Mouse (Mus musculus): ENCODE results near the gene Hal. TPM values are rescaled to one million over a fixed set of nuclear protein-coding genes. Genes with fewer than 3 reads are reported as not detected.

Gene Hal
- polyA plus RNA-seq, 1 experiment, result 0.18 TPM

- Histone ChIP-seq H3K36me3 (ENCODE audit: control insufficient read depth, insufficient read depth, low read length) (peaks cover 10% of the 10 kb centered on the region), H3K4me1 (ENCODE audit: control insufficient read depth, insufficient read depth, insufficient read length) (no peaks in the 10 kb centered on the region), H3K4me3 (ENCODE audit: extremely low read depth, insufficient read depth, insufficient read length) (no peak overlapping the region), H3K27ac (ENCODE audit: insufficient read depth, low read length) (no peak overlapping the region), H3K27me3 (ENCODE audit: control insufficient read depth, insufficient read depth, low read length) (no peaks in the 10 kb centered on the region)
- 40% methylated on average over 4 of the region's 4 CpGs for WGBS
- no peak for DNase-seq (ENCODE audit: low read depth in 1 of 2, low spot score in 2 of 2)
- TF ChIP-seq POLR2A (IDR thresholded peaks at IDR 0.05; ENCODE audit: low read depth, low read length), result no peak
- TF ChIP-seq CTCF (IDR thresholded peaks at IDR 0.05; ENCODE audit: extremely low read depth, insufficient read depth, insufficient read length, insufficient replicate concordance), result peak; percentile 8; the same call in 1 of the 2 replicates
Measured at GRCm38 (mm10) chr10:93486622-93487021, 1.9 kb upstream of the Hal start.

- H3K36me3 ChIP-seq (ENCODE audit: control insufficient read depth, insufficient read depth, low read length), result no peaks in the 10 kb centered on the region; the same call in 1 of the 2 replicates
- H3K27ac ChIP-seq (ENCODE audit: insufficient read depth, low read length), result no peak overlapping the region
- 91% methylated on average over 6 of the region's 6 CpGs for WGBS
- TF ChIP-seq POLR2A (IDR thresholded peaks at IDR 0.05; ENCODE audit: low read depth, low read length) (no peak), CTCF (IDR thresholded peaks at IDR 0.05; ENCODE audit: extremely low read depth, insufficient read depth, insufficient read length, insufficient replicate concordance) (no peak)
- no peak for DNase-seq (ENCODE audit: low read depth in 1 of 2, low spot score in 2 of 2)
- H3K27me3 ChIP-seq (ENCODE audit: control insufficient read depth, insufficient read depth, low read length), result no peaks in the 10 kb centered on the region
- no peak overlapping the region for H3K4me3 ChIP-seq (ENCODE audit: extremely low read depth, insufficient read depth, insufficient read length)
- no peaks in the 10 kb centered on the region for H3K4me1 ChIP-seq (ENCODE audit: control insufficient read depth, insufficient read depth, insufficient read length)
Measured at GRCm38 (mm10) chr10:93488828-93489226, 259 bp downstream of the Hal start.

DNA sequence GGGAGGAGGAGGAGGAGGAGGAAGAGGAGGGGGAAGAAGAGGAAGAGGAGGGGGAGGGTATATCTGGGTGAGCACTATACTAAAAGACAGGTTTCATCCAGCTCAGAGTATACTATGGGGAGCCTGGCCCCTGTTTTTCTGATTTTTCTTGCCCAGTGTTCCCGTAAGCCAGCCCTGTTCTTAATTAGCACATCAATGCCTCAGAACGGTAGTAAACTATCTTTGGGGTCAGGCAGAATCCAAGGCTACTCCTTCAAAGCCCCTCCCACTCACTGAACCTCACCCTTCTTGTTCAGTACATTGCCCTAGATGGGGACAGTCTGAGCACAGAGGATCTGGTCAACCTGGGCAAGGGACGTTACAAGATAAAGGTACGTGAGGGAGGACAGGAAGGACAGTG lies 1.9 kb downstream of the Hal start:
- no peaks in the 10 kb centered on the region for H3K27me3 ChIP-seq (ENCODE audit: control insufficient read depth, insufficient read depth, low read length)
- no peak overlapping the region for H3K27ac ChIP-seq (ENCODE audit: insufficient read depth, low read length)
- no peak overlapping the region for H3K4me3 ChIP-seq (ENCODE audit: extremely low read depth, insufficient read depth, insufficient read length)
- WGBS, result 77% methylated on average over 4 of the region's 4 CpGs
- DNase-seq (ENCODE audit: low read depth in 1 of 2, low spot score in 2 of 2), result no peak
- TF ChIP-seq POLR2A (IDR thresholded peaks at IDR 0.05; ENCODE audit: low read depth, low read length) (no peak), CTCF (IDR thresholded peaks at IDR 0.05; ENCODE audit: extremely low read depth, insufficient read depth, insufficient read length, insufficient replicate concordance) (no peak)
- H3K36me3 ChIP-seq (ENCODE audit: control insufficient read depth, insufficient read depth, low read length), result no peaks in the 10 kb centered on the region
- no peaks in the 10 kb centered on the region for H3K4me1 ChIP-seq (ENCODE audit: control insufficient read depth, insufficient read depth, insufficient read length)

- Histone ChIP-seq H3K36me3 (ENCODE audit: control insufficient read depth, insufficient read depth, low read length) (no peaks in the 10 kb centered on the region), H3K27ac (ENCODE audit: insufficient read depth, low read length) (no peak overlapping the region), H3K4me1 (ENCODE audit: control insufficient read depth, insufficient read depth, insufficient read length) (no peaks in the 10 kb centered on the region), H3K4me3 (ENCODE audit: extremely low read depth, insufficient read depth, insufficient read length) (no peak overlapping the region), H3K27me3 (ENCODE audit: control insufficient read depth, insufficient read depth, low read length) (no peaks in the 10 kb centered on the region)
- 33% methylated on average over 10 of the region's 10 CpGs for WGBS
- no peak for TF ChIP-seq POLR2A (IDR thresholded peaks at IDR 0.05; ENCODE audit: low read depth, low read length)
- TF ChIP-seq CTCF (IDR thresholded peaks at IDR 0.05; ENCODE audit: extremely low read depth, insufficient read depth, insufficient read length, insufficient replicate concordance), result no peak
- DNase-seq (ENCODE audit: low read depth in 1 of 2, low spot score in 2 of 2), result no peak
Measured at GRCm38 (mm10) chr10:93500864-93501263, 12.3 kb downstream of the Hal start.

DNA sequence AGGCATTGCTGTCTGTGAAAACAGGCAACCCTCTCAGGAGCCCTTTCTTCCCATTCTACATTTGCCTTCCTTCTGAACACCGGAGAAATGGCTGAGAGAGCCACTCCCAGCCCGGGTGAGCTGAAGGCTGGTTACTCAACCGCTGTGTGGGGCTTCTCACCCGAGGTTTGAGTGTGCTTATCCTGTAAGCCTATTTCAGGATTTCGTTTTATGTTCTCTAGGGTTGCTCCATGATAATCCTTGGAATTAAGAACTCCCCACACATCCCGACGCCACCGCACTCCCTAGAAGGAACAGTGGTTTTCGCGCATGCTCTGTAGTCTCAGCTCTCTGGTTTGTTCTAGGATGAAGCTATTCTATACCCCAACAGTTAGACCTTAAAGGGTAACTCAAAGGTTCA lies 12.8 kb downstream of the Hal start:
- H3K36me3 ChIP-seq (ENCODE audit: control insufficient read depth, insufficient read depth, low read length), result no peaks in the 10 kb centered on the region
- H3K4me1 ChIP-seq (ENCODE audit: control insufficient read depth, insufficient read depth, insufficient read length), result no peaks in the 10 kb centered on the region
- 89% methylated on average over 10 of the region's 10 CpGs for WGBS
- no peaks in the 10 kb centered on the region for H3K27me3 ChIP-seq (ENCODE audit: control insufficient read depth, insufficient read depth, low read length)
- H3K27ac ChIP-seq (ENCODE audit: insufficient read depth, low read length), result no peak overlapping the region
- no peak overlapping the region for H3K4me3 ChIP-seq (ENCODE audit: extremely low read depth, insufficient read depth, insufficient read length)
- DNase-seq (ENCODE audit: low read depth in 1 of 2, low spot score in 2 of 2), result no peak
- TF ChIP-seq CTCF (IDR thresholded peaks at IDR 0.05; ENCODE audit: extremely low read depth, insufficient read depth, insufficient read length, insufficient replicate concordance) (no peak), POLR2A (IDR thresholded peaks at IDR 0.05; ENCODE audit: low read depth, low read length) (no peak)

DNA sequence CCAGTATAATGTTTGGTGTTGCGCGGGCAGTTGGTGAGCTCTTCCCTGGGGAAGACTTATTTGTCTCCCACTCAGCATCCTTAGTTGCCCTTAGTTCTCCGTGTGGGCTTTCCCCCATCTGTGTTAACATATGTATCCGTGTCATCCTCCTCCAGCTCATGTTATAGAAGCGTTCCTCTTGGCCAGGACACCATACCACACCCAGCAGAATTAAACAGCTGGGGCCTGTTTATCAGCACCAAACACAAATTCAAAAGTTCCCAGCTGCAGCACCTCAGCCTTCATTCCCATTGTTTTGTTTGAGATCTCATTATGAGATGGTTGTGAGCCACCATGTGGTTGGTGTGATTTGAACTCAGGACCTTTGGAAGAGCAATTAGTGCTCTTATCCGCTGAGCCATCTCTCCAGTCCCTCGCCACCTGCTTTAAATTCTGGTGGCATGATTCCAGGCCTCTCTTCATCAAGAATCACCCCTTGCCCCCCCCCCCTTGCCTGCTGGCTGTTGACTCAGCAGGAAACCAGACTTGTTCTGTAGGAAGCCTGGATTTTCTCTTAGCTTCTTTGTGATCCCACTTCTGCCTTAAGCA lies 19.9 kb downstream of the Hal start:
- no peaks in the 10 kb centered on the region for H3K36me3 ChIP-seq (ENCODE audit: control insufficient read depth, insufficient read depth, low read length)
- DNase-seq (ENCODE audit: low read depth in 1 of 2, low spot score in 2 of 2), result no peak
- no peak overlapping the region for H3K4me3 ChIP-seq (ENCODE audit: extremely low read depth, insufficient read depth, insufficient read length)
- TF ChIP-seq CTCF (IDR thresholded peaks at IDR 0.05; ENCODE audit: extremely low read depth, insufficient read depth, insufficient read length, insufficient replicate concordance) (no peak), POLR2A (IDR thresholded peaks at IDR 0.05; ENCODE audit: low read depth, low read length) (no peak)
- no peak overlapping the region for H3K27ac ChIP-seq (ENCODE audit: insufficient read depth, low read length)
- H3K27me3 ChIP-seq (ENCODE audit: control insufficient read depth, insufficient read depth, low read length), result no peaks in the 10 kb centered on the region
- H3K4me1 ChIP-seq (ENCODE audit: control insufficient read depth, insufficient read depth, insufficient read length), result no peaks in the 10 kb centered on the region
- WGBS, result 86% methylated on average over 7 of the region's 7 CpGs

- Histone ChIP-seq H3K36me3 (ENCODE audit: control insufficient read depth, insufficient read depth, low read length) (no peaks in the 10 kb centered on the region), H3K4me3 (ENCODE audit: extremely low read depth, insufficient read depth, insufficient read length) (no peak overlapping the region), H3K27me3 (ENCODE audit: control insufficient read depth, insufficient read depth, low read length) (no peaks in the 10 kb centered on the region), H3K27ac (ENCODE audit: insufficient read depth, low read length) (no peak overlapping the region), H3K4me1 (ENCODE audit: control insufficient read depth, insufficient read depth, insufficient read length) (no peaks in the 10 kb centered on the region)
- DNase-seq (ENCODE audit: low read depth in 1 of 2, low spot score in 2 of 2), result no peak
- TF ChIP-seq POLR2A (IDR thresholded peaks at IDR 0.05; ENCODE audit: low read depth, low read length) (no peak), CTCF (IDR thresholded peaks at IDR 0.05; ENCODE audit: extremely low read depth, insufficient read depth, insufficient read length, insufficient replicate concordance) (no peak)
- 84% methylated on average over 15 of the region's 15 CpGs for WGBS
Measured at GRCm38 (mm10) chr10:93509532-93510153, 21.1 kb downstream of the Hal start.

Measured in spleen, adult 2 months (tissue).